Mouse (Mus musculus) ES-Bruce4 (cell line): ENCODE data around the gene Anapc15-ps.

Source experiments
- EP300 ChIP-seq: IDR thresholded peaks from 2 replicates; pipeline ENCODE4 v1.6.1; 2011; ENCODE audit warnings: low read depth, low read length; ENCODE audit not compliant: insufficient read depth
- POLR2A ChIP-seq: IDR thresholded peaks from one replicate; pipeline ENCODE4 v1.8.1; 2011; ENCODE audit warnings: low read length; ENCODE audit not compliant: insufficient read depth

DNA sequence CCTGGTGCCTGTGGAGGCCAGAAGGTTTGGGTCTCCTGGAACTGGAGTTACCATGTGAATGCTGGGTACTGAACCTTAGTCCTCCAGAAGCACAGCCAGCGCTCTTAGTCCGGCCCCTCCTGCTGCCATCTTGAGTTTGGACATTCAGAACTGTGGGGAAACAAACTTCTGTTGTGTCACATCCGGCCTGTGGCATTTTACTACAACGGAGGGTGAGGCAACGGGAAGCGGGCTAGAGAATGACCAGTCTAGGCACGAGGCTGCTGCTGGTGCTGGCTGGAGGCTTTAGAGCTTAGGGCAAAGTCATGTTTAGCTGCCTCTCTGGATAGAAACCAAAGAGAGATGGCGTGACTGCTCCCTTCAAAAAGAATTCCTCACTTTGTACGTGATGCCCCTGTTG lies 39.0 kb downstream of the Anapc15-ps start:
- TF ChIP-seq POLR2A (no peak), EP300 (no peak)
